Mouse (Mus musculus) testis, adult 2 months (tissue): ENCODE results near the gene Ankrd31. TPM values are rescaled to one million over a fixed set of nuclear protein-coding genes. Genes with fewer than 3 reads are reported as not detected.

Experiments used
- H3K27ac ChIP-seq: fragments of 200-500 bp; 2 replicates; pipeline ENCODE4 v1.5.1; 2012; ENCODE audit warnings: low read depth, low read length; ENCODE audit not compliant: control insufficient read depth, insufficient read depth
- H3K27me3 ChIP-seq: fragments of 200-500 bp; 2 replicates; pipeline ENCODE4 v1.6.1; 2012; ENCODE audit warnings: mild to moderate bottlenecking, low read length, moderate library complexity; ENCODE audit not compliant: control insufficient read depth, insufficient read depth
- H3K36me3 ChIP-seq: fragments of 200-500 bp; 2 replicates; pipeline ENCODE4 v1.6.1; 2012; ENCODE audit warnings: mild to moderate bottlenecking, low read length; ENCODE audit not compliant: control insufficient read depth, insufficient read depth
- H3K4me1 ChIP-seq: fragments of 200-500 bp; 2 replicates; pipeline ENCODE4 v1.6.1; 2012; ENCODE audit warnings: low read length; ENCODE audit not compliant: control insufficient read depth, insufficient read depth
- H3K4me3 ChIP-seq: fragments of 200-500 bp; 2 replicates; pipeline ENCODE4 v1.5.1; 2012; ENCODE audit warnings: low read depth, mild to moderate bottlenecking, low read length, moderate library complexity, mixed read lengths; ENCODE audit not compliant: control insufficient read depth
- CTCF ChIP-seq: fragments of 200-500 bp; IDR thresholded peaks from 2 replicates; pipeline ENCODE4 v1.5.1; 2012; ENCODE audit warnings: low read depth, mild to moderate bottlenecking, inconsistent platforms, low read length, moderate library complexity; ENCODE audit not compliant: control insufficient read depth, insufficient read depth, insufficient replicate concordance
- POLR2A ChIP-seq: fragments of 200-500 bp; IDR thresholded peaks from 2 replicates; pipeline ENCODE4 v1.6.1; 2012; ENCODE audit warnings: low read depth, mild to moderate bottlenecking, inconsistent platforms, low read length, moderate library complexity; ENCODE audit not compliant: control insufficient read depth
- polyA plus RNA-seq: library from polyadenylated mRNA; depleted of rRNA; stranded (reverse); fragments of >200 nt; gene quantifications from 2 replicates; pipeline ENCODE4 v1.2.3, GENCODE M21; 2012

Ankrd31 gene
- polyA plus RNA-seq, 1 experiment, result 4.6 TPM

- H3K27me3 ChIP-seq, result no peaks in the 10 kb centered on the region
- no peak overlapping the region for H3K4me3 ChIP-seq
- no peaks in the 10 kb centered on the region; the same call in 1 of the 2 replicates for H3K36me3 ChIP-seq
- TF ChIP-seq CTCF, result no peak
- no peak for TF ChIP-seq POLR2A
- no peaks in the 10 kb centered on the region for H3K4me1 ChIP-seq
- H3K27ac ChIP-seq, result no peak overlapping the region
Observed at GRCm38 (mm10) chr13:96855191-96855590, 107.1 kb downstream of the Ankrd31 start.

GRCm38 (mm10) chr13:96859161-96859560 lies 111.1 kb downstream of the Ankrd31 start:
- TF ChIP-seq CTCF (no peak), POLR2A (no peak)
- H3K4me3 ChIP-seq, result no peak overlapping the region
- H3K36me3 ChIP-seq, result no peaks in the 10 kb centered on the region
- no peaks in the 10 kb centered on the region for H3K27me3 ChIP-seq
- H3K27ac ChIP-seq, result no peak overlapping the region
- H3K4me1 ChIP-seq, result no peaks in the 10 kb centered on the region

GRCm38 (mm10) chr13:96870742-96871141 lies 122.7 kb downstream of the Ankrd31 start:
- Histone ChIP-seq H3K27me3 (no peaks in the 10 kb centered on the region), H3K4me1 (no peaks in the 10 kb centered on the region), H3K27ac (no peak overlapping the region), H3K36me3 (no peaks in the 10 kb centered on the region; the same call in 1 of the 2 replicates), H3K4me3 (no peak overlapping the region)
- TF ChIP-seq POLR2A (no peak), CTCF (no peak)

GRCm38 (mm10) chr13:96874071-96874470 lies 126.0 kb downstream of the Ankrd31 start:
- TF ChIP-seq POLR2A (no peak), CTCF (no peak)
- H3K27ac ChIP-seq, result no peak overlapping the region
- no peaks in the 10 kb centered on the region for H3K4me1 ChIP-seq
- H3K36me3 ChIP-seq, result no peaks in the 10 kb centered on the region; the same call in 1 of the 2 replicates
- H3K27me3 ChIP-seq, result no peaks in the 10 kb centered on the region
- H3K4me3 ChIP-seq, result no peak overlapping the region

GRCm38 (mm10) chr13:96878220-96879057 lies 130.4 kb downstream of the Ankrd31 start:
- Histone ChIP-seq H3K4me1 (no peaks in the 10 kb centered on the region), H3K27me3 (no peaks in the 10 kb centered on the region), H3K4me3 (no peak overlapping the region), H3K36me3 (no peaks in the 10 kb centered on the region), H3K27ac (no peak overlapping the region)
- TF ChIP-seq CTCF, result no peak
- TF ChIP-seq POLR2A, result no peak

GRCm38 (mm10) chr13:96884534-96884933 lies 136.5 kb downstream of the Ankrd31 start:
- Histone ChIP-seq H3K36me3 (no peaks in the 10 kb centered on the region), H3K27me3 (no peaks in the 10 kb centered on the region), H3K27ac (no peak overlapping the region), H3K4me3 (no peak overlapping the region), H3K4me1 (no peaks in the 10 kb centered on the region)
- no peak for TF ChIP-seq CTCF
- TF ChIP-seq POLR2A, result no peak

- Histone ChIP-seq H3K36me3 (no peaks in the 10 kb centered on the region), H3K27me3 (no peaks in the 10 kb centered on the region), H3K4me1 (no peaks in the 10 kb centered on the region), H3K4me3 (no peak overlapping the region), H3K27ac (no peak overlapping the region)
- TF ChIP-seq POLR2A (no peak), CTCF (no peak)
Observed at GRCm38 (mm10) chr13:96889985-96890384, 141.9 kb downstream of the Ankrd31 start.
